Mouse (Mus musculus): ENCODE results near the gene Cdhr4.

DNA sequence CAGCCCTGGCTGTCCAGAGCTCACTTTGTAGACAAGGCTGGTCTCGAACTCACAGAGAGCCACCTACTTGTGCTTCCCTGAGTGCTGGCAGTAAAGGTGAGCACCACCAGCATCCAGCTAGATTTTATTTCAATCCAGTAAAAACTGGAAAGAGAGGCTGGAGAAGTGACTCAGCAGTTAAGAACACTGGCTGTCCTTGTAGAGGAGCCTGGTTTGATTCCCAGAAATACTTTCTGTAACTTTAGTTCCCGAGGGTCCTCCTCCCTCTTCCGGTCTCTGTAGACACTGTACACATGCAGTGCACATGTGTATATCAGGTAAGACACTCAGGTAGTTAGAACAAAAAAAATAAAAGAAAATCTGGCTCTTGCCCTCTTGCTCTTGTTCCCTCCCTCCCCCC is 4.3 kb upstream of the Cdhr4 start:
- TF ChIP-seq CTCF (IDR thresholded peaks at IDR 0.05; ENCODE audit: low read depth) (no peak), EP300 (optimal IDR thresholded peaks at IDR 0.05) (no peak)

Measured in stomach, postnatal 0 days (tissue).